Mouse (Mus musculus): ENCODE results near the gene Nupl1. TPM values are rescaled to one million over a fixed set of nuclear protein-coding genes. Genes with fewer than 3 reads are reported as not detected.

Gene Nupl1
- polyA plus RNA-seq, 1 experiment, result not detected

- Histone ChIP-seq H3K27ac (ENCODE audit: control insufficient read depth, insufficient read depth, low read length) (no peak overlapping the region), H3K27me3 (ENCODE audit: control insufficient read depth, insufficient read depth, low read length) (peaks cover 6% of the 10 kb centered on the region; the same call in 1 of the 2 replicates), H3K4me3 (ENCODE audit: control insufficient read depth, insufficient read depth, low read length) (no peak overlapping the region), H3K4me1 (replicated peaks; ENCODE audit: control insufficient read depth, insufficient read depth, low read length) (peaks cover 8% of the 10 kb centered on the region; the same call in 1 of the 2 replicates), H3K36me3 (ENCODE audit: control insufficient read depth, insufficient read depth, low read length) (no peaks in the 10 kb centered on the region)
- 74% methylated on average over 12 of the region's 12 CpGs for WGBS
- TF ChIP-seq POLR2A (IDR thresholded peaks at IDR 0.05; ENCODE audit: control insufficient read depth, extremely low read depth, insufficient read depth, low read length, poor library complexity) (no peak), CTCF (IDR thresholded peaks at IDR 0.05; ENCODE audit: borderline replicate concordance, control insufficient read depth, extremely low read depth, insufficient read depth, low read length, poor library complexity) (no peak)
- no peak for DNase-seq
Observed at GRCm38 (mm10) chr14:60172286-60173055, 78.8 kb downstream of the Nupl1 start.

GRCm38 (mm10) chr14:60170845-60171610, 80.2 kb downstream of the Nupl1 start:
- no peaks in the 10 kb centered on the region for H3K4me1 ChIP-seq (replicated peaks; ENCODE audit: control insufficient read depth, insufficient read depth, low read length)
- DNase-seq, result no peak
- WGBS, result 95% methylated on average over 16 of the region's 16 CpGs
- no peaks in the 10 kb centered on the region for H3K36me3 ChIP-seq (ENCODE audit: control insufficient read depth, insufficient read depth, low read length)
- no peak for TF ChIP-seq CTCF (IDR thresholded peaks at IDR 0.05; ENCODE audit: borderline replicate concordance, control insufficient read depth, extremely low read depth, insufficient read depth, low read length, poor library complexity)
- TF ChIP-seq POLR2A (IDR thresholded peaks at IDR 0.05; ENCODE audit: control insufficient read depth, extremely low read depth, insufficient read depth, low read length, poor library complexity), result no peak
- H3K4me3 ChIP-seq (ENCODE audit: control insufficient read depth, insufficient read depth, low read length), result no peak overlapping the region
- no peak overlapping the region for H3K27ac ChIP-seq (ENCODE audit: control insufficient read depth, insufficient read depth, low read length)
- no peaks in the 10 kb centered on the region; the same call in 1 of the 2 replicates for H3K27me3 ChIP-seq (ENCODE audit: control insufficient read depth, insufficient read depth, low read length)

GRCm38 (mm10) chr14:60163367-60163766, 87.9 kb downstream of the Nupl1 start:
- no peak for DNase-seq
- 98% methylated on average over 3 of the region's 3 CpGs for WGBS
- no peak for TF ChIP-seq POLR2A (IDR thresholded peaks at IDR 0.05; ENCODE audit: control insufficient read depth, extremely low read depth, insufficient read depth, low read length, poor library complexity)
- no peak for TF ChIP-seq CTCF (IDR thresholded peaks at IDR 0.05; ENCODE audit: borderline replicate concordance, control insufficient read depth, extremely low read depth, insufficient read depth, low read length, poor library complexity)
- Histone ChIP-seq H3K4me1 (replicated peaks; ENCODE audit: control insufficient read depth, insufficient read depth, low read length) (no peaks in the 10 kb centered on the region), H3K27me3 (ENCODE audit: control insufficient read depth, insufficient read depth, low read length) (no peaks in the 10 kb centered on the region), H3K4me3 (ENCODE audit: control insufficient read depth, insufficient read depth, low read length) (no peak overlapping the region), H3K36me3 (ENCODE audit: control insufficient read depth, insufficient read depth, low read length) (no peaks in the 10 kb centered on the region), H3K27ac (ENCODE audit: control insufficient read depth, insufficient read depth, low read length) (no peak overlapping the region)

- DNase-seq, result no peak
- WGBS, result 90% methylated on average over 11 of the region's 11 CpGs
- H3K27ac ChIP-seq (ENCODE audit: control insufficient read depth, insufficient read depth, low read length), result no peak overlapping the region
- H3K4me3 ChIP-seq (ENCODE audit: control insufficient read depth, insufficient read depth, low read length), result no peak overlapping the region
- no peaks in the 10 kb centered on the region for H3K4me1 ChIP-seq (replicated peaks; ENCODE audit: control insufficient read depth, insufficient read depth, low read length)
- TF ChIP-seq POLR2A (IDR thresholded peaks at IDR 0.05; ENCODE audit: control insufficient read depth, extremely low read depth, insufficient read depth, low read length, poor library complexity) (no peak), CTCF (IDR thresholded peaks at IDR 0.05; ENCODE audit: borderline replicate concordance, control insufficient read depth, extremely low read depth, insufficient read depth, low read length, poor library complexity) (no peak)
- no peaks in the 10 kb centered on the region for H3K36me3 ChIP-seq (ENCODE audit: control insufficient read depth, insufficient read depth, low read length)
- H3K27me3 ChIP-seq (ENCODE audit: control insufficient read depth, insufficient read depth, low read length), result no peaks in the 10 kb centered on the region
Observed at GRCm38 (mm10) chr14:60152373-60152772, 98.9 kb downstream of the Nupl1 start.

- Histone ChIP-seq H3K36me3 (ENCODE audit: control insufficient read depth, insufficient read depth, low read length) (no peaks in the 10 kb centered on the region), H3K27ac (ENCODE audit: control insufficient read depth, insufficient read depth, low read length) (no peak overlapping the region), H3K4me3 (ENCODE audit: control insufficient read depth, insufficient read depth, low read length) (no peak overlapping the region), H3K4me1 (replicated peaks; ENCODE audit: control insufficient read depth, insufficient read depth, low read length) (no peaks in the 10 kb centered on the region), H3K27me3 (ENCODE audit: control insufficient read depth, insufficient read depth, low read length) (no peaks in the 10 kb centered on the region)
- no peak for TF ChIP-seq CTCF (IDR thresholded peaks at IDR 0.05; ENCODE audit: borderline replicate concordance, control insufficient read depth, extremely low read depth, insufficient read depth, low read length, poor library complexity)
- TF ChIP-seq POLR2A (IDR thresholded peaks at IDR 0.05; ENCODE audit: control insufficient read depth, extremely low read depth, insufficient read depth, low read length, poor library complexity), result no peak
- DNase-seq, result no peak
- 95% methylated on average over 3 of the region's 3 CpGs for WGBS
Observed at GRCm38 (mm10) chr14:60148893-60149292, 102.3 kb downstream of the Nupl1 start.

GRCm38 (mm10) chr14:60143234-60143633, 108.0 kb downstream of the Nupl1 start:
- Histone ChIP-seq H3K36me3 (ENCODE audit: control insufficient read depth, insufficient read depth, low read length) (no peaks in the 10 kb centered on the region), H3K27ac (ENCODE audit: control insufficient read depth, insufficient read depth, low read length) (no peak overlapping the region), H3K4me1 (replicated peaks; ENCODE audit: control insufficient read depth, insufficient read depth, low read length) (no peaks in the 10 kb centered on the region), H3K4me3 (ENCODE audit: control insufficient read depth, insufficient read depth, low read length) (no peak overlapping the region), H3K27me3 (ENCODE audit: control insufficient read depth, insufficient read depth, low read length) (no peaks in the 10 kb centered on the region)
- DNase-seq, result no peak
- TF ChIP-seq POLR2A (IDR thresholded peaks at IDR 0.05; ENCODE audit: control insufficient read depth, extremely low read depth, insufficient read depth, low read length, poor library complexity), result no peak
- 94% methylated on average over 10 of the region's 10 CpGs for WGBS
